Mouse (Mus musculus): ENCODE results near the gene Tbcel.

DNA sequence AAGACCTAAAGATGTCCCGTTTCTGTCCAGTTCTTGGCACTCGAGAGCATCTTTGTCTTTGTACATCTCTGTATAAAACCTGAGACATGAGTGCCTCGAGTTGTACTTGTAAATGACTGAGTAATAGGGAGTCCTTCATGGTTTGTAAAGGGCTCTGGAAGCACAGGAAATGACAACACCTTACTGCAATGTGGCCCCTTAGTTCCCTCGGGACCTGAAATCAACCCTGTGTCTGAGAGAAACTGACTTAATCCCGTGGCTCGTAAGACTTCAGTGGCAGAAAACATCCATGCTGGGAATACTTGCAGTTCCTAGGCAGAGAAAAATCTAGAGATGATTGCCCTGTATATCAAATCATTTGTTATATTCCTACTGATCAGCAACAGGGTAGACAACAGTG lies 114.7 kb downstream of the Tbcel start:
- TF ChIP-seq CTCF (IDR thresholded peaks at IDR 0.05; ENCODE audit: low read depth, low read length): no peak
- TF ChIP-seq POLR2A (IDR thresholded peaks at IDR 0.05; ENCODE audit: extremely low read depth, insufficient read depth, low read length): no peak

All from liver, adult 2 months (tissue).